Mouse (Mus musculus): Measurements from ENCODE around the gene Sgcd.

GRCm38 (mm10) chr11:47199106-47199505 is 789.7 kb downstream of the Sgcd start:
- no peak for TF ChIP-seq CTCF (IDR thresholded peaks at IDR 0.05)
- TF ChIP-seq EP300 (IDR thresholded peaks at IDR 0.05): no peak

Measured in lung, postnatal 0 days (tissue).